Mouse (Mus musculus): Measurements from ENCODE around the gene Fyco1. TPM values are rescaled to one million over a fixed set of nuclear protein-coding genes. Genes with fewer than 3 reads are reported as not detected.

Fyco1 gene
- polyA plus RNA-seq, 1 experiment: 4.1 TPM

DNA sequence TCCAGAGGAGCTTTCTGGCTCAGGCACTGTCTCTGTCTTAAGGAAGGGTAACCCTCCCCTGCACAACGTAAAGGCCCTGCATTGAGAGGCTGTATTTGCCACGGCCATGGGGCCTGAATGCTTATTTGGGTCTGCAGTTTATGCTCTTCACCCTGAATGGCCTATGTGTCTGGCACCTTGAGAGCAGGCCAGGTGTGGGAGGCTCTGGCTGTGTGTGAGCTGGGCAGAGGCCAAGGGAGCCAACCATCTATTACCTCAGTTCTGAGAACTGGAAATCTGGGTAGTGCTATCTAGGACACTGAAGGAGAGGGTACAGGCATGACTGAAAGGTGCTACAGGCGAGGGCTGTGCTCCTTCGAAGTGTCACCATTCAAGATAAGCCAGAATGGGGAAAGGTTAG, 36.9 kb downstream of the Fyco1 start:
- peaks cover 14% of the 10 kb centered on the region for H3K36me3 ChIP-seq (ENCODE audit: control insufficient read depth, insufficient read depth)
- H3K79me3 ChIP-seq (ENCODE audit: low read depth): no peaks in the 10 kb centered on the region
- TF ChIP-seq MAX (IDR thresholded peaks at IDR 0.05) (no peak), CEBPB (IDR thresholded peaks at IDR 0.05; ENCODE audit: low read depth) (no peak), MYOG (IDR thresholded peaks at IDR 0.05; ENCODE audit: control insufficient read depth, extremely low read depth, insufficient read length) (no peak)
- no peaks in the 10 kb centered on the region for H3K27me3 ChIP-seq (ENCODE audit: control insufficient read depth, insufficient read depth, insufficient read length)
- H3K4me3 ChIP-seq (ENCODE audit: insufficient read depth, poor library complexity, severe bottlenecking): no peak overlapping the region
- peaks cover 3% of the 10 kb centered on the region for H3K79me2 ChIP-seq (ENCODE audit: control insufficient read depth, insufficient read depth)
- no peak overlapping the region for H3ac ChIP-seq (ENCODE audit: control insufficient read depth, insufficient read length, low read depth)

DNA sequence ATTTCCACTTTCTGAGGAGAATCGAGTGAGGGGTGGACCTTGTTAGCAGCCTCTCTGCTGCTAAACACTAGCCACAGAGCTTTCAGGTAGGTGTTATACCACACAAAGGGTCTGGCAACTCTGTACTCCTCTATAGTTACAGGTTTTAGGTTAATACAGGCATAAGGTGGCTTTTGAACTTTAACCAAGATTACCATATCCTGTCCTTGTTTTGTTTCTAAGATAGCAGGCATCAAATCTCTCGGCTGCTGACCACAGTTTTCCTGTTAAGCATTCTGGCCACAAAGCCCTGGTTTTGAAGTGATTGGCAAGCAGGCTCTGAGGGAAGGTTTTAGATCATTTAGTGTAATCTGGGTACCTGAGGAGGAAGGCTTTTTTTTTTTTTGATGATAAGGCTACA, 37.4 kb downstream of the Fyco1 start:
- H3K36me3 ChIP-seq (ENCODE audit: control insufficient read depth, insufficient read depth): peaks cover 14% of the 10 kb centered on the region

DNA sequence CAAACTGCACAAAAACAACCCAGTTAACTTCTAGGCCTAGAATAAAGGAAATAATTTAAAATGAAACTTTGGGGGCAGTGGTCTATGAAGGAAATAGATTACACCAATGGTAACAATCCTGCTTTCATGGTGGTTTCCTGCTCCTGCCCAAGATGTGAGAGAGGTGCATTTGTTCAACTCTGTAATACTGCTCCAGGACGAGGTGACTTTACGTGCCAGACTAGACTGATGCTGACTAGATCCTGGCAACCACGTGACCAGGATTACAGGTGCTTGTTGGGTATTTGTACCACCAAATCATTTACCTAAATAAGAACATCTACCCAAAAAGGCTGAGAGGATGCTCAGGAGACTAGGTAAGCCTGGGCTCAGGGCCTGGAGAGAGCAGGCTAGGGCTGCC, 39.9 kb downstream of the Fyco1 start:
- H3K36me3 ChIP-seq (ENCODE audit: control insufficient read depth, insufficient read depth): peaks cover 14% of the 10 kb centered on the region
- no peak for TF ChIP-seq CEBPB (IDR thresholded peaks at IDR 0.05; ENCODE audit: low read depth)
- TF ChIP-seq USF1 (IDR thresholded peaks at IDR 0.05; ENCODE audit: low read depth): peak; percentile 32

More for the DNA sequence above, 37.4 kb downstream of the Fyco1 start:
- no peak overlapping the region for H3K4me3 ChIP-seq (ENCODE audit: insufficient read depth, poor library complexity, severe bottlenecking)
- H3ac ChIP-seq (ENCODE audit: control insufficient read depth, insufficient read length, low read depth): no peak overlapping the region
- no peaks in the 10 kb centered on the region for H3K79me2 ChIP-seq (ENCODE audit: control insufficient read depth, insufficient read depth)
- no peak for TF ChIP-seq MYOG (IDR thresholded peaks at IDR 0.05; ENCODE audit: control insufficient read depth, extremely low read depth, insufficient read length)
- TF ChIP-seq MAX (IDR thresholded peaks at IDR 0.05): no peak
- no peak for TF ChIP-seq USF1 (IDR thresholded peaks at IDR 0.05; ENCODE audit: low read depth)
- TF ChIP-seq FOSL1 (IDR thresholded peaks at IDR 0.05; ENCODE audit: insufficient read depth, low read length, poor library complexity, severe bottlenecking): no peak
- TF ChIP-seq CTCF (IDR thresholded peaks at IDR 0.05; ENCODE audit: control insufficient read depth, insufficient read depth, insufficient read length): no peak
- no peak for TF ChIP-seq CEBPB (IDR thresholded peaks at IDR 0.05; ENCODE audit: low read depth)
- TF ChIP-seq MYOD1 (IDR thresholded peaks at IDR 0.05; ENCODE audit: control insufficient read depth, insufficient read length, low read depth): no peak
- H3K79me3 ChIP-seq (ENCODE audit: low read depth): no peaks in the 10 kb centered on the region
- H3K27me3 ChIP-seq (ENCODE audit: control insufficient read depth, insufficient read depth, insufficient read length): no peaks in the 10 kb centered on the region

DNA sequence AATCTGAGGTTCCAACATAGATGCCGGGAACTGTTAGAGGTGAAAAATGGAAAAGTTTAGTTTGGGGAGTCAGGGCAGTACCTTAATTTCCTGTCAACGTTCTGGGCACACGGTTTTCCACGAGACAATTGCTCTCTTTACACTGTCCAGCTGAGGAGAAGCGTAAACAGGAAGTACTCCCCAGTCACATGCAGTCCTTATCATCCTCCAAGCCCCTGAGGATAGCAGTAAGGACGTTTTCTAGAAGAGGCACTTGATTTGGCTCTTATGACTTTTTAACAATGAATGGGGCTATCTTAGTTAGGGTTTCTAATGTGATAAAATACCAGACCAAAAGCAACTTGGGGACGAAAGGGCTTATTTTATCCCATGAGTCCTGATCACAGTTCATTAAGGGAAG, 43.1 kb downstream of the Fyco1 start:
- H3K27me3 ChIP-seq (ENCODE audit: control insufficient read depth, insufficient read depth, insufficient read length): no peaks in the 10 kb centered on the region
- H3K79me3 ChIP-seq (ENCODE audit: low read depth): no peaks in the 10 kb centered on the region
- peaks cover 17% of the 10 kb centered on the region for H3K36me3 ChIP-seq (ENCODE audit: control insufficient read depth, insufficient read depth)
- no peak overlapping the region for H3ac ChIP-seq (ENCODE audit: control insufficient read depth, insufficient read length, low read depth)
- TF ChIP-seq CTCF (IDR thresholded peaks at IDR 0.05; ENCODE audit: control insufficient read depth, insufficient read depth, insufficient read length) (no peak), FOSL1 (IDR thresholded peaks at IDR 0.05; ENCODE audit: insufficient read depth, low read length, poor library complexity, severe bottlenecking) (no peak), CEBPB (IDR thresholded peaks at IDR 0.05; ENCODE audit: low read depth) (no peak), USF1 (IDR thresholded peaks at IDR 0.05; ENCODE audit: low read depth) (no peak), MYOG (IDR thresholded peaks at IDR 0.05; ENCODE audit: control insufficient read depth, extremely low read depth, insufficient read length) (no peak), MAX (IDR thresholded peaks at IDR 0.05) (no peak)
- no peak overlapping the region for H3K4me3 ChIP-seq (ENCODE audit: insufficient read depth, poor library complexity, severe bottlenecking)
- H3K79me2 ChIP-seq (ENCODE audit: control insufficient read depth, insufficient read depth): no peaks in the 10 kb centered on the region

More for the DNA sequence above, 39.9 kb downstream of the Fyco1 start:
- no peaks in the 10 kb centered on the region for H3K79me3 ChIP-seq (ENCODE audit: low read depth)
- H3K79me2 ChIP-seq (ENCODE audit: control insufficient read depth, insufficient read depth): no peaks in the 10 kb centered on the region
- no peak overlapping the region for H3ac ChIP-seq (ENCODE audit: control insufficient read depth, insufficient read length, low read depth)
- H3K27me3 ChIP-seq (ENCODE audit: control insufficient read depth, insufficient read depth, insufficient read length): no peaks in the 10 kb centered on the region
- no peak overlapping the region for H3K4me3 ChIP-seq (ENCODE audit: insufficient read depth, poor library complexity, severe bottlenecking)

DNA sequence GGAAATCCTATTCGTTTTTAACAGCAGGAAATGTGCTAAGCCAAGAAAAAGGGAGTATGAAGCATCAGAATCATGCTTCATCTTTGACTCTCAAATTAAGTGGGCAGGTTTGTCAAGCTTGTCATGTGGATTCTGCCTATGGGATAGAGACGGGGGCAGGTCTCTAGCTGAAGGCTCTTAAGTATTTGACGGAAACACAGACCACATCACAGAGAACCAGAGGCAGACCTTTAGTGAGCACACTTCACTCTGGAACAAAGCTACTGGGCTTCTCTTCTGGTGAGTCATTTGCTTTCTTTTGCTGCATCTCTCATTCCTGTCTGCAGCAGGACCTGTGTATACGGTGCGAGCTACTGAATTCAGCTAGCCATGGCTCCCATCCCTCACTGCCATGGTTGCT, 45.4 kb downstream of the Fyco1 start, which contains the start of gene Cxcr6:
Gene Cxcr6 (plus strand): TSS at position 209 of the 400 bp plus-strand sequence.
- Histone ChIP-seq H3K36me3 (ENCODE audit: control insufficient read depth, insufficient read depth) (peaks cover 10% of the 10 kb centered on the region), H3K79me3 (ENCODE audit: low read depth) (no peaks in the 10 kb centered on the region), H3K79me2 (ENCODE audit: control insufficient read depth, insufficient read depth) (no peaks in the 10 kb centered on the region), H3K4me3 (ENCODE audit: insufficient read depth, poor library complexity, severe bottlenecking) (no peak within 1 kb of the TSS), H3ac (ENCODE audit: control insufficient read depth, insufficient read length, low read depth) (no peak within 1 kb of the TSS), H3K27me3 (ENCODE audit: control insufficient read depth, insufficient read depth, insufficient read length) (no peaks in the 10 kb centered on the region)
- TF ChIP-seq MYOG (IDR thresholded peaks at IDR 0.05; ENCODE audit: control insufficient read depth, extremely low read depth, insufficient read length) (no peak), FOSL1 (IDR thresholded peaks at IDR 0.05; ENCODE audit: insufficient read depth, low read length, poor library complexity, severe bottlenecking) (no peak), MAX (IDR thresholded peaks at IDR 0.05) (no peak), USF1 (IDR thresholded peaks at IDR 0.05; ENCODE audit: low read depth) (no peak), MYOD1 (IDR thresholded peaks at IDR 0.05; ENCODE audit: control insufficient read depth, insufficient read length, low read depth) (no peak), CEBPB (IDR thresholded peaks at IDR 0.05; ENCODE audit: low read depth) (no peak), CTCF (IDR thresholded peaks at IDR 0.05; ENCODE audit: control insufficient read depth, insufficient read depth, insufficient read length) (no peak)

DNA sequence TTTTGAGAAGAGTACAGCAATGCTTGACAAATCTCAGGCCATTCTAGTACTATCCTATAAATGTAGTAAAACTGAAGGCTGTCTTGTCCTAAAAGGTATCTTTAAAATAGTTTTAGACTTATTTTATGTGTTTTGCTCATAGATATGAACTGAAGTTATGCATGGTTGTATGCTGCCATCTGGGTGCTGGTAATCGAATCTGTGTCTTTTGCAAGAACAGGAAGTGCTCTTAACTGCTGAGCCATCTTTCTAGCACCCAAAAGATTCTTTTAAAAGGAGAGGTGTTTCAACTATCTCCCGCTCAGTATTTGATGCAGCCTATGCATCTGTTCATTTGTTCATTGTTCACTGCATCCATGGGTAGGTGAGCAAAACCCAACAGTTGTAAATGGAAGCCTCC, 46.5 kb downstream of the Fyco1 start:
- Histone ChIP-seq H3K4me3 (ENCODE audit: insufficient read depth, poor library complexity, severe bottlenecking) (no peak overlapping the region), H3K79me2 (ENCODE audit: control insufficient read depth, insufficient read depth) (no peaks in the 10 kb centered on the region), H3K27me3 (ENCODE audit: control insufficient read depth, insufficient read depth, insufficient read length) (no peaks in the 10 kb centered on the region), H3K79me3 (ENCODE audit: low read depth) (no peaks in the 10 kb centered on the region), H3K36me3 (ENCODE audit: control insufficient read depth, insufficient read depth) (peaks cover 8% of the 10 kb centered on the region), H3ac (ENCODE audit: control insufficient read depth, insufficient read length, low read depth) (no peak overlapping the region)
- no peak for TF ChIP-seq USF1 (IDR thresholded peaks at IDR 0.05; ENCODE audit: low read depth)
- TF ChIP-seq CTCF (IDR thresholded peaks at IDR 0.05; ENCODE audit: control insufficient read depth, insufficient read depth, insufficient read length): no peak
- TF ChIP-seq CEBPB (IDR thresholded peaks at IDR 0.05; ENCODE audit: low read depth): no peak
- no peak for TF ChIP-seq MYOD1 (IDR thresholded peaks at IDR 0.05; ENCODE audit: control insufficient read depth, insufficient read length, low read depth)
- no peak for TF ChIP-seq FOSL1 (IDR thresholded peaks at IDR 0.05; ENCODE audit: insufficient read depth, low read length, poor library complexity, severe bottlenecking)
- no peak for TF ChIP-seq MAX (IDR thresholded peaks at IDR 0.05)

All from C2C12 (cell line).